Mouse (Mus musculus) liver, postnatal 0 days (tissue): Measurements from ENCODE around the gene Syt17. TPM values are rescaled to one million over a fixed set of nuclear protein-coding genes. Genes with fewer than 3 reads are reported as not detected.

Experiments used
- ATAC-seq: fragments of 200-750 bp; cut with Nextera tagmentation; 2 replicates; pipeline ENCODE4 v1.8.0; 2017; ENCODE audit warnings: mild to moderate bottlenecking, moderate library complexity
- DNase-seq: peaks from one replicate; pipeline ENCODE4 v3.0.0-alpha.2; 2016
- H3K27ac ChIP-seq: fragments of 300-500 bp; sonication (generic); 2 replicates; pipeline ENCODE4 v1.5.1; 2014; ENCODE audit warnings: antibody characterized with exemption, moderate library complexity, mild to moderate bottlenecking, low read depth
- H3K27me3 ChIP-seq: fragments of 300-500 bp; sonication (generic); 2 replicates; pipeline ENCODE4 v1.6.1; 2014; ENCODE audit warnings: low read length, control low read depth, mixed read lengths; ENCODE audit not compliant: insufficient read depth
- H3K36me3 ChIP-seq: fragments of 300-500 bp; sonication (generic); replicated peaks from 2 replicates; pipeline ENCODE4 v1.6.1; 2014; ENCODE audit warnings: mild to moderate bottlenecking, control low read depth, low read length, moderate library complexity, mixed read lengths; ENCODE audit not compliant: insufficient read depth
- H3K4me1 ChIP-seq: fragments of 300-500 bp; sonication (generic); 2 replicates; pipeline ENCODE4 v1.6.1; 2014; ENCODE audit warnings: antibody characterized with exemption, mild to moderate bottlenecking, control low read depth; ENCODE audit not compliant: insufficient read depth
- H3K4me2 ChIP-seq: fragments of 300-500 bp; sonication (generic); 2 replicates; pipeline ENCODE4 v1.6.1; 2014; ENCODE audit warnings: low read depth, mild to moderate bottlenecking, low read length, moderate library complexity, mixed read lengths
- H3K4me3 ChIP-seq: fragments of 300-500 bp; sonication (generic); 2 replicates; pipeline ENCODE4 v1.5.1; 2014; ENCODE audit warnings: low read depth, low read length
- H3K9ac ChIP-seq: fragments of 300-500 bp; sonication (generic); replicated peaks from 2 replicates; pipeline ENCODE4 v1.6.1; 2014; ENCODE audit warnings: mild to moderate bottlenecking, moderate library complexity
- H3K9me3 ChIP-seq: fragments of 300-500 bp; sonication (generic); 2 replicates; pipeline ENCODE4 v1.6.1; 2016; ENCODE audit warnings: mild to moderate bottlenecking, control low read depth, low read length, mixed read lengths
- CTCF ChIP-seq: sonication (generic); IDR thresholded peaks from 2 replicates; pipeline ENCODE4 v1.5.1; 2016; ENCODE audit warnings: antibody characterized with exemption, low read depth
- EP300 ChIP-seq: IDR thresholded peaks from 2 replicates; pipeline ENCODE4 v1.6.1; 2016; ENCODE audit warnings: antibody characterized with exemption, low read depth, mild to moderate bottlenecking
- WGBS: fragments of 180-500 bp; shearing (Covaris S2); extraction: QIAGEN DNeasy Blood & Tissue Kit; methylation state at CpG from one replicate; pipeline ENCODE4 v1.1.7; 2014; ENCODE audit not compliant: insufficient replicate concordance; 5-methylcytosine and 5-hydroxymethylcytosine counted together
- polyA plus RNA-seq: library from polyadenylated mRNA; unstranded; fragments of >200 nt; fragmentation: Nextera tagmentation; extraction: Ambion mirVana; gene quantifications from 2 replicates; pipeline ENCODE4 v1.2.1, GENCODE M21; 2015

The Syt17 gene
- polyA plus RNA-seq, 1 experiment from 2014 or later = 0.08 TPM

- Histone ChIP-seq H3K9ac (no peak overlapping the region), H3K4me1 (no peaks in the 10 kb centered on the region), H3K4me3 (no peak overlapping the region), H3K36me3 (no peaks in the 10 kb centered on the region), H3K27ac (no peak overlapping the region), H3K9me3 (no peaks in the 10 kb centered on the region), H3K4me2 (no peak overlapping the region), H3K27me3 (no peaks in the 10 kb centered on the region)
- TF ChIP-seq EP300 = no peak
- TF ChIP-seq CTCF = no peak
- DNase-seq (no peak), ATAC-seq (no peak)
- 67% methylated on average over 3 of the region's 3 CpGs for WGBS
Measured at GRCm38 (mm10) chr7:118345396-118345795, 102.6 kb downstream of the Syt17 start.

DNA sequence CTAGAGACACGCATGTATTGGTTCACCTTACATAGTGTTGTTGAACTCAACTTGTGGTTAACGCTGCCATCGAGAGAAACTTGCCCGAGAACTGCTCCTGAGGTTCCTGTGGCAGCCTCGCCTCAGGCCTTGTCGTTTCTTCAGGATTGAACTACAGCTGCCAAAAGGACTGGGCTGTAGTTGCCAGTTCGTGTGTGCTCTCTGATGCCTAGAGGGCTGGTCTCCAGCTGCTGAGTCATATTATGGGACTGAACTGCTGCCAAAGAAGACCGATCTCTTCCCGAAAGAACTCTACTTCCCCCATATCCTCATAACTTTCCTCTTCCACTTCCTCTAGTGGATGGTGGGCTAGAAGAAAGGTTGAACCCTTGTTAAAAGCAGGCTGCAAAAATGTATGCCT is 103.3 kb downstream of the Syt17 start:
- no peaks in the 10 kb centered on the region for H3K27me3 ChIP-seq
- H3K27ac ChIP-seq = no peak overlapping the region
- no peaks in the 10 kb centered on the region for H3K4me1 ChIP-seq
- no peaks in the 10 kb centered on the region for H3K36me3 ChIP-seq
- no peak for TF ChIP-seq EP300
- no peak for TF ChIP-seq CTCF
- no peak for ATAC-seq
- H3K9ac ChIP-seq = no peak overlapping the region
- H3K4me2 ChIP-seq = no peak overlapping the region
- no peaks in the 10 kb centered on the region for H3K9me3 ChIP-seq
- no peak overlapping the region for H3K4me3 ChIP-seq
- WGBS = 58% methylated on average over 9 of the region's 9 CpGs
- DNase-seq = no peak

Other genes with a start within 250 kb of the Syt17 start
- gene Smg1, start 204.6 kb downstream of the Syt17 start, polyA plus RNA-seq = 3.5 and 4.0 TPM in 2 replicates
- gene Itpripl2, start 43.8 kb upstream of the Syt17 start, polyA plus RNA-seq = 1.3 TPM in 2 replicates
- 53.1 and 53.4 TPM in 2 replicates for gene Coq7, start 85.1 kb upstream of the Syt17 start, polyA plus RNA-seq
- gene Tmc7, start 136.5 kb upstream of the Syt17 start, polyA plus RNA-seq = 0.18 and 0.33 TPM in 2 replicates
- 0.02 and 0.05 TPM in 2 replicates for gene Tmc5, start 149.1 kb upstream of the Syt17 start, polyA plus RNA-seq